Mouse (Mus musculus): ENCODE results near the gene Tnfrsf25. TPM values are rescaled to one million over a fixed set of nuclear protein-coding genes. Genes with fewer than 3 reads are reported as not detected.
A peak's percentile ranks its signal among the peaks of the same experiment; 100 is the strongest.

Tnfrsf25 gene
- polyA plus RNA-seq, 1 experiment from 2014 or later, result 0.83 TPM

DNA sequence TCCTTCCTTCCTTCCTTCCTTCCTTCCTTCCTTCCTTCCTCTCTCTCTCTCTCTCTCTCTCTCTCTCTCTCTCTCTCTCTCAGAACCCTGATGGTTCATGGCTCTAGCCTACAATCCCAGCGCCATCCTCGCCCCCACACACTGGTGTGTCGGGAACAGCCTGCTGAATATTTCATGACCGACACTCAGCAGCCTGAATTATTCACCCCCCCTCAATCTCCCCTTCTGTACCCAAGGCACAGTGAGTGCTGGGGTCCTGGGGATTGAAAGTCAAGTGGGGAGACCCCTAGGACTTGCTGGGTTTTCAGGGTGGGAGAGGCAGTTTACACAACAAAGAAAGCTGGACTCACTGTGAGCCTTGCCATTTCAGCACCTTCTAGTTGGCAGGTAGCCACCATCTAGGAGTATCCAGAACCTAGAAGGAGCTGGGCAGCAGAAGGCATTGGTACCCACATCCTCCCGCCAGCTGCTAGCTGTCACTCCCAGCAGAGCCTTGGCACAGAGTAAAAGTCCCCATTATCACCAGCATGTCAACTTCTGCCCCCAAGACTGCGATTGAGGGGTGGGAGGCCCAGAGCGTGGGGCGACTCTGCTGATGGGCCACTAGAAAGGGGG is 25.9 kb downstream of the Tnfrsf25 start:
- Histone ChIP-seq H3K27ac (no peak overlapping the region), H3K9me3 (replicated peaks; ENCODE audit: low read length) (no peaks in the 10 kb centered on the region), H3K36me3 (ENCODE audit: insufficient read depth, low read length) (no peaks in the 10 kb centered on the region), H3K4me2 (ENCODE audit: low read length) (no peak overlapping the region), H3K27me3 (ENCODE audit: insufficient read depth, low read length) (no peaks in the 10 kb centered on the region), H3K4me1 (replicated peaks; ENCODE audit: insufficient read depth, low read length) (peaks cover 6% of the 10 kb centered on the region), H3K9ac (ENCODE audit: low read depth, low read length) (no peak overlapping the region), H3K4me3 (replicated peaks; ENCODE audit: low read depth, low read length) (no peak overlapping the region)
- WGBS, result 70% methylated on average over 8 of the region's 8 CpGs
- ATAC-seq (replicated peaks; ENCODE audit: low FRiP score, low read depth) (no peak), DNase-seq (ENCODE audit: low spot score) (no peak)
- TF ChIP-seq CTCF (IDR thresholded peaks at IDR 0.05; ENCODE audit: low read depth), result no peak

DNA sequence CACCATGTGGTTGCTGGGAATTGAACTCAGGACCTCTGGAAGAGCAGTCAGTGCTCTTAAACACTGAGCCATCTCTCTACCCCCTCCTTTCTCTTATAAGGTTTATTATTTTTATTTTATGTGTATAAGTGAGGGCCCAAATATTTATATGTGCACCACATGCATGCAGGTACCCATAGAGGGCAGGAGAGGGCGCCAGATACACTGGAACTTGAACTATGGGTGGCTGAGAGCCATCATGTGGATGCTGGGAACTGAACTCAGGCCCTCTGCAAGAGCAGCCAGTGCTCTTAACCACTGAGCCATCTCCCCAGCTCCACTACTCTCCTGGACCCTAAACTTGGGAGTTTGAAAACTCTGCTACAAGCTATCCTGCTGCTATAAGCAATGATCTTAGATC is 27.9 kb downstream of the Tnfrsf25 start:
- no peaks in the 10 kb centered on the region for H3K9me3 ChIP-seq (replicated peaks; ENCODE audit: low read length)
- WGBS, result 42% methylated on average over 1 of the region's 1 CpGs
- H3K4me2 ChIP-seq (ENCODE audit: low read length), result no peak overlapping the region
- H3K27ac ChIP-seq, result no peak overlapping the region
- no peak overlapping the region for H3K4me3 ChIP-seq (replicated peaks; ENCODE audit: low read depth, low read length)
- no peaks in the 10 kb centered on the region for H3K36me3 ChIP-seq (ENCODE audit: insufficient read depth, low read length)
- DNase-seq (ENCODE audit: low spot score), result no peak
- peaks cover 2% of the 10 kb centered on the region for H3K4me1 ChIP-seq (replicated peaks; ENCODE audit: insufficient read depth, low read length)
- no peak overlapping the region for H3K9ac ChIP-seq (ENCODE audit: low read depth, low read length)
- peak; percentile 38; the same call in 1 of the 2 replicates for TF ChIP-seq CTCF (IDR thresholded peaks at IDR 0.05; ENCODE audit: low read depth)
- H3K27me3 ChIP-seq (ENCODE audit: insufficient read depth, low read length), result no peaks in the 10 kb centered on the region
- ATAC-seq (replicated peaks; ENCODE audit: low FRiP score, low read depth), result no peak

DNA sequence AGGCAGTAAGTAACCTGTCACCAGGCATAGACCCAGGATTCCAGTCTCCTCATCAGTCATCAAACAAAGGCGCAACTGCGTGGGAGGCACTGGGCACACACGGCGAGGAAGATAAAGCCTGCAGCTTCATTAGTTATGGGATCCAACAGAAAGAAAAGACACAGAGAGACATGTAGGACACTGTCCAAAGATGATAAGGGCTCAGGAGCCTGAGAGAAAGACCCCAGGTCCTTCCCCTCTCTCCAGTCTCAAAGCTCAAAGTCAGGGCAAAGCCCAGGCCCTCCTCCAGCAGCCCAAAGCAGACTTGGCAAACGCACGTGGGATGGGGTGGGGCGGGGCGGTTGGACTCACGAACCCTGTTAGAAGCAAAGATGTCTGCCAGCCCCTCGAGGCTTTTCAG is 29.7 kb downstream of the Tnfrsf25 start:
- Histone ChIP-seq H3K9me3 (replicated peaks; ENCODE audit: low read length) (no peaks in the 10 kb centered on the region), H3K36me3 (ENCODE audit: insufficient read depth, low read length) (no peaks in the 10 kb centered on the region), H3K27me3 (ENCODE audit: insufficient read depth, low read length) (no peaks in the 10 kb centered on the region), H3K9ac (ENCODE audit: low read depth, low read length) (no peak overlapping the region), H3K27ac (peak overlapping the region; percentile 48), H3K4me3 (replicated peaks; ENCODE audit: low read depth, low read length) (no peak overlapping the region), H3K4me2 (ENCODE audit: low read length) (no peak overlapping the region), H3K4me1 (replicated peaks; ENCODE audit: insufficient read depth, low read length) (peaks cover 2% of the 10 kb centered on the region; the same call in 1 of the 2 replicates)
- WGBS, result 39% methylated on average over 10 of the region's 10 CpGs
- no peak for TF ChIP-seq CTCF (IDR thresholded peaks at IDR 0.05; ENCODE audit: low read depth)
- ATAC-seq (replicated peaks; ENCODE audit: low FRiP score, low read depth) (peak; percentile 38; the same call in 1 of the 2 replicates), DNase-seq (ENCODE audit: low spot score) (no peak)

DNA sequence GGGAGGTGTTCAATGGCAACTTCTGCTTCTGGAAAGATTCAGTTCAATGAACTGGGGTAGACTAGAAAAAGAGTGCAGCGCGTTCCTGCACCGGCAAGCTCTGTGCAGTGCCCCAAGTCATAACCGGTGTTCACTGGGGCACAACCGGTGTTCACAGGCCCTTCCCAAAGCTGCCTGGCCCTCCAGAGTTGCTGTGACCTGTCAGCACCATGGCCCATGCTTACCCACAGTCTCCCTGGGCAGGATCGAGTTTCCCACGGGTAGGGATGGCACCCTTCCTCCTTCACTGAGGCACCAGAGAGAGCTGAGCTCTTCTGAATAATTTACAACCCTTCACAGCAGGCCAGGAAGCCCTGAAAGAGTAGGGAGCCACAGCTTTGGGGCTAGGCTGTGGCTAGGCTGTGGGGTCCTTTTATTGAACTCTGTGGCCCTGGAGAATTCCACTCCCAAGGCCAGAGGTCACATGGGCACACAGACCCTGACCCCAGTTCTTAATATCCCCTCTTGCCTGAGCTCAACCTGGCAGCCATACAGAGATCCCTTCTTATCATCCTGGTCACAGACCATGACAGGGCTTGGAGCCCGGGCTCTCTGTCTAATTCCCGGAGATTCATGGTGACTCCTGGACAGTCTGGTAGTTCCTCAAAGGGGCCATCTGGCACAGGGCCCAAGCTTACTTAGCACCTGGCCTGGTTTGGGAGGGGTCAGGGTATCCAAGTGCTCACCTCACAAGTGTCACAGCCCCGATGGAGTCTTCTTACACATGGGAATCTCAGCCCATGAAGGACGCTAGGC is 30.5 kb downstream of the Tnfrsf25 start:
- Histone ChIP-seq H3K36me3 (ENCODE audit: insufficient read depth, low read length) (no peaks in the 10 kb centered on the region), H3K27me3 (ENCODE audit: insufficient read depth, low read length) (no peaks in the 10 kb centered on the region), H3K9ac (ENCODE audit: low read depth, low read length) (no peak overlapping the region), H3K4me3 (replicated peaks; ENCODE audit: low read depth, low read length) (no peak overlapping the region), H3K4me2 (ENCODE audit: low read length) (no peak overlapping the region), H3K27ac (peak overlapping the region; percentile 48), H3K9me3 (replicated peaks; ENCODE audit: low read length) (no peaks in the 10 kb centered on the region), H3K4me1 (replicated peaks; ENCODE audit: insufficient read depth, low read length) (peaks cover 2% of the 10 kb centered on the region)
- ATAC-seq (replicated peaks; ENCODE audit: low FRiP score, low read depth), result peak; percentile 67
- 28% methylated on average over 11 of the region's 11 CpGs for WGBS
- TF ChIP-seq CTCF (IDR thresholded peaks at IDR 0.05; ENCODE audit: low read depth), result no peak
- peak; percentile 56 for DNase-seq (ENCODE audit: low spot score)

DNA sequence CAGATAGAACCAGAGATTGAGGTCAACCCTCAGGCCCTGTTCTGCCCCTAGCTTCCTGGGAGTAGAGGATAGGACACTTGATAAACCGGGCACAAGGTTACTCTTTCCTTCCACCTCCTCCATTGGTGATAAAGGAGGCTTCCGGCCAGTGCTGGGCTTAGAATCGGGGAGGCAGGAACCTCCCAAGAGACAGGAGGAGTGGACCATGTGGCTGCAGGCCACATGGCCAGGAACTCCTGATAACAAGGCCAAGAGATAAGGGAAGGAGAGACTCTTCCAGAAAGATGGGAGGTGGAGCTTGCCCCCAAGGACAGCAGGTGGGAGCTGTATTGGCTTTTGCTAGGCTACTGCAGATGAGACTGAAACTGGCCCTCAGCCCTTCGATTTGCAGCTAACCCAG is 34.8 kb downstream of the Tnfrsf25 start:
- H3K27me3 ChIP-seq (ENCODE audit: insufficient read depth, low read length), result peaks cover 7% of the 10 kb centered on the region; the same call in 1 of the 2 replicates
- H3K27ac ChIP-seq, result no peak overlapping the region
- no peak overlapping the region for H3K4me2 ChIP-seq (ENCODE audit: low read length)
- no peaks in the 10 kb centered on the region for H3K9me3 ChIP-seq (replicated peaks; ENCODE audit: low read length)
- 78% methylated on average over 4 of the region's 4 CpGs for WGBS
- H3K9ac ChIP-seq (ENCODE audit: low read depth, low read length), result no peak overlapping the region
- DNase-seq (ENCODE audit: low spot score), result no peak
- TF ChIP-seq CTCF (IDR thresholded peaks at IDR 0.05; ENCODE audit: low read depth), result no peak
- H3K36me3 ChIP-seq (ENCODE audit: insufficient read depth, low read length), result no peaks in the 10 kb centered on the region
- peaks cover 10% of the 10 kb centered on the region for H3K4me1 ChIP-seq (replicated peaks; ENCODE audit: insufficient read depth, low read length)
- no peak overlapping the region for H3K4me3 ChIP-seq (replicated peaks; ENCODE audit: low read depth, low read length)
- no peak for ATAC-seq (replicated peaks; ENCODE audit: low FRiP score, low read depth)

DNA sequence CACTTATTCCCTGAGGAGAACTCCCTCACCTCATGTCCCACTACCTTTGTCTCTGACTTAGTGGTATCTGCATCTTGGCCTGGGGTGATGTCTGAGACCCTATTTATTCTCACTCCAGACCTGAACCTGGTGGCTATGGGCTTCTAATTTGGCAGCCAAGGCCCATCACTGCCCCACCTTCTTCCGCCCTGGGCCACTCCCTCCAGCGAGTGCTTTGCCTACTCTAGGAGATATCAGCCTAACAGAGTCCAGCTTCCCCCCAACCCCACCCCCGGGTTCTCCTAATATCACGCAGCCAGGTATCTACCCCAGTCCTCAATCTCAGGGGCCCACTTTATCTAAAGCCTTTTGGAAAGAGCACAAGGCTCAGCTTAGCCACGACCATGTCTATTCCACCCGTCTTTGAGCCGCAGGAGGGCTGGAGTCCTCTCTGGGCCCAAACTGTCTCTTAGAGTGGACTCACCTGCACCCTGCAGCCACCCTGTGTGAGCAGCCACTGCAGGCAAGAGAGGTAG is 35.8 kb downstream of the Tnfrsf25 start:
- Histone ChIP-seq H3K27ac (no peak overlapping the region), H3K27me3 (ENCODE audit: insufficient read depth, low read length) (peaks cover 7% of the 10 kb centered on the region; the same call in 1 of the 2 replicates), H3K9ac (ENCODE audit: low read depth, low read length) (peak overlapping the region; percentile 48), H3K4me3 (replicated peaks; ENCODE audit: low read depth, low read length) (peak overlapping the region; percentile 39), H3K4me1 (replicated peaks; ENCODE audit: insufficient read depth, low read length) (peaks cover 8% of the 10 kb centered on the region), H3K36me3 (ENCODE audit: insufficient read depth, low read length) (no peaks in the 10 kb centered on the region), H3K4me2 (ENCODE audit: low read length) (peak overlapping the region; percentile 73), H3K9me3 (replicated peaks; ENCODE audit: low read length) (no peaks in the 10 kb centered on the region)
- no peak for TF ChIP-seq CTCF (IDR thresholded peaks at IDR 0.05; ENCODE audit: low read depth)
- 33% methylated on average over 7 of the region's 7 CpGs for WGBS
- no peak for DNase-seq (ENCODE audit: low spot score)
- ATAC-seq (replicated peaks; ENCODE audit: low FRiP score, low read depth), result no peak
